Mouse (Mus musculus): ENCODE results near the gene 4930480E11Rik.
"Not testable (repeated sequence)": the region's sequence is repeated elsewhere in the genome, so short reads cannot be mapped to it uniquely, and the experiment has no call there.

The 4930480E11Rik gene

DNA sequence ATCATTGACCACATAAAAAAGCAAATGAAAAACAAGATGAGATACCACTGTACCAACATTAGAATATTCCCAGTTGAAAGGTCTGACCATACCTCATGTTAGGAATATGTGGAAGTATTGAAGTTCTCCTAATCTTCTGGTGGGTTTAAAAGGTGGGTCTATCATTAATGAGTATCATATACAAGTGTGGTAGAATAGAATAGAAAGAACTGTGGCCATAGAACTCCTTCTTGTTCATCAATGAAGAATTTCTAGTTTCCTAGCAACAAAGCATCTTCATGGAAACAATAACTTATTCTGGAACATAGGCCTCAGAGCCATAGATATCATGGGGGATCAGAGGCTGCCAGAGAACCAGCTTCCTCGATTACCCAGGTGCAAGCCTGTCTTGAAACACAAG is at the start of gene 4930480E11Rik:
Gene 4930480E11Rik, plus strand, starts transcription at position 301 of the 400 bp plus-strand sequence.
- DNase-seq (ENCODE audit: low read depth), result no peak

DNA sequence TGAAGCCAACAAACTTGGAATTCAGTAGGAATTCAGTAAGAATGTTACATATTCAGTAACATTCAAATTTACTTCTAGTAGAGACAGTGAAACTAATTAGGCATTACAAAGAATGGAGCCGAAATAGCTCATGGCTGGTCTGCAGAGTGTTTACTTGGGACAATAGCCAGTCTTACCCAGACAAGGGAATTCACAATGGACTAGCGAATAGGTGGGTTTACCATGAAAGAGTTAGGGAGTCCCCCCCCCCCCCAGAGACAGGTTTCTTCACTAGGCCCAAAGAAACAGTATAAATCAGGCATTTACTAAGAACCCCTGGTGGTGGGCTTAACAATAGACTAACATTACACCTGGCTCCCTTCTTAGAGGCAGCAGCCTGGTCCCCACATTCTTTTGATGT is 33.9 kb downstream of the 4930480E11Rik start:
- DNase-seq (ENCODE audit: low read depth), result not testable (repeated sequence)

All from induced T-regulatory cell, adult 2 months (primary cell).